Mouse (Mus musculus) hindbrain, embryonic 16.5 days (tissue): ENCODE measurements around the gene Rrad. TPM values are rescaled to one million over a fixed set of nuclear protein-coding genes. Genes with fewer than 3 reads are reported as not detected.
A peak's percentile ranks its signal among the peaks of the same experiment; 100 is the strongest.

Source experiments
- ATAC-seq: fragments of 200-750 bp; cut with Nextera tagmentation; 2 replicates; pipeline ENCODE4 v1.8.0; 2017; ENCODE audit warnings: moderate TSS enrichment, moderate library complexity
- H3K27ac ChIP-seq: fragments of 300-500 bp; sonication (generic); 2 replicates; pipeline ENCODE4 v1.5.1; 2014; ENCODE audit warnings: low read depth, mild to moderate bottlenecking, control low read depth, low read length, moderate library complexity
- H3K27me3 ChIP-seq: fragments of 300-500 bp; sonication (generic); replicated peaks from 2 replicates; pipeline ENCODE4 v1.6.1; 2014; ENCODE audit warnings: low read length; ENCODE audit not compliant: control insufficient read depth, insufficient read depth
- H3K36me3 ChIP-seq: fragments of 300-500 bp; sonication (generic); 2 replicates; pipeline ENCODE4 v1.6.1; 2014; ENCODE audit warnings: mild to moderate bottlenecking, low read length, moderate library complexity, mixed read lengths; ENCODE audit not compliant: control insufficient read depth, insufficient read depth
- H3K4me1 ChIP-seq: fragments of 300-500 bp; sonication (generic); 2 replicates; pipeline ENCODE4 v1.6.1; 2014; ENCODE audit warnings: low read depth, low read length; ENCODE audit not compliant: control insufficient read depth, insufficient read depth
- H3K4me2 ChIP-seq: fragments of 300-500 bp; sonication (generic); 2 replicates; pipeline ENCODE4 v1.6.1; 2014; ENCODE audit warnings: mild to moderate bottlenecking, low read length, control low read depth, moderate library complexity
- H3K4me3 ChIP-seq: fragments of 300-500 bp; sonication (generic); 2 replicates; pipeline ENCODE4 v1.5.1; 2014; ENCODE audit warnings: mild to moderate bottlenecking, low read length, control low read depth, moderate library complexity
- H3K9ac ChIP-seq: fragments of 300-500 bp; sonication (generic); 2 replicates; pipeline ENCODE4 v1.6.1; 2014; ENCODE audit warnings: low read depth, mild to moderate bottlenecking, control low read depth, low read length, moderate library complexity
- H3K9me3 ChIP-seq: fragments of 300-500 bp; sonication (generic); 2 replicates; pipeline ENCODE4 v1.6.1; 2014; ENCODE audit warnings: mild to moderate bottlenecking, low read length, moderate library complexity; ENCODE audit not compliant: control insufficient read depth
- WGBS: fragments of 180-500 bp; shearing (Covaris S2); extraction: QIAGEN DNeasy Blood & Tissue Kit; methylation state at CpG from one replicate; pipeline ENCODE4 v1.1.7; 2014; 5-methylcytosine and 5-hydroxymethylcytosine counted together
- polyA plus RNA-seq: library from polyadenylated mRNA; unstranded; fragments of >200 nt; fragmentation: Nextera tagmentation; extraction: Ambion mirVana; gene quantifications from 2 replicates; pipeline ENCODE4 v1.2.1, GENCODE M21; 2015

Rrad gene
- polyA plus RNA-seq, 1 experiment from 2014 or later, result 3.0 TPM

DNA sequence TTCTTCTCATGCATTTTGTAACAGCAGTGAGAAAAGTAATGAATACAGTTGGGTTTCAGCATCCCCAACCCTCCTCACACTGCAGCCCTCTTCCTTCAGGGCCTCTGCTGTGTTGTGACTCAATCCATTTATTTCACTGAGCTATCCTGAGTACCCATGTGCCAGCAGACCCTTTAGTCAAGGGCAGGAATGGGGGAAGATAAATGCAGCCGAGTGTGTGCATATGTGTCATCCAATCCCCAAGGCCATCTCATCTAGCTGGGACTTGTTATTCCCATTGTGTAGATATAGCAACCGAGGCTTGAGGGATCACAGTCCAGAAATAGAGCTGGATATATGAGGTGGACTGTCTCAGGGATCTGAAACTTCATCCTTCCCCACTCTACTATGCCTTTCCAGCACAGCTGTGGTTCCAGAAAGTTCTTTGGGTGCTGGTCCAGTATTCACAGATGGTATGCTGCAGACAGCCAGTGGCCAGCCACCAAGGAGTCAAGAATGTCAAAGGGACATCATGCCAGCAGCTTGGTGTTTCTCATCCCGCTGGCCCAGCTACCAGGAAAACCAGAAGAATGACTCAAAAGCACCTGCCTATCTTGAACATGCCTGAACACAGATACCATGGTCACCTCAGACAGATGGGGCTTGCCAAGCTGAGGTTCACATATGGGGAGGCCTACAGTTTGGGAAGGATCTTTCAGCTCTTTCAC lies 4.0 kb upstream of the Rrad start:
- no peak for ATAC-seq
- Histone ChIP-seq H3K27ac (no peak overlapping the region), H3K4me3 (no peak overlapping the region), H3K9ac (no peak overlapping the region), H3K4me1 (peaks cover 8% of the 10 kb centered on the region), H3K4me2 (no peak overlapping the region), H3K27me3 (peaks cover 3% of the 10 kb centered on the region), H3K36me3 (peaks cover 12% of the 10 kb centered on the region), H3K9me3 (no peaks in the 10 kb centered on the region)
- WGBS, result 98% methylated on average over 3 of the region's 3 CpGs

DNA sequence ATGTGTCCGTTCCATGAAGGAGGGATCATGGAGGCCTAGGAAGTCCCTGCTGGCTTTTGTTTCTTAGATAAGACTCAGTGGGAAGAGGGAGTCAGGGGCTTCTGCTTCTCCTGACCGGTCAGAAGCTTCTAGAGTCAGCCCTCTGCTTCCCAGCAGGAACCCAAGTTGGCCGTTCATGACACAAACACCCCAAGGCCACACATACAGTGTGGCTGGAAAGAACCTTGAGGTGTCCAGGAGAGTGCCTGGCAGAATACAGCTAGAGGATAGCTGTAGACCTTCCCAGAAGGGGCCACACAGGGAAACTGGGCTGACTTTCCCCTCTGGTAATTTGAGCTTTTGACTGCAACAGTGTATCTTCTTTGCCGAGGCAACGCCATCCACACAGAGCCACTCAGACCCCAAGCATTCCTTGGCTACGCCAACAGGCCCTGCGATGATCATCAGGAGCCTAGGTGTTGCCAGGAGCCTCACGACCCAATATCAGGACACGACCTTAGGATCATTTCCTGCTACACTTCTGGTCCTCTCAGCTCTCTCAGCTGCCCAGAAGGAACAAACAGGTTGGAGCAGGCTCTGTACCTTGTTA lies 2.1 kb upstream of the Rrad start:
- no peaks in the 10 kb centered on the region for H3K9me3 ChIP-seq

DNA sequence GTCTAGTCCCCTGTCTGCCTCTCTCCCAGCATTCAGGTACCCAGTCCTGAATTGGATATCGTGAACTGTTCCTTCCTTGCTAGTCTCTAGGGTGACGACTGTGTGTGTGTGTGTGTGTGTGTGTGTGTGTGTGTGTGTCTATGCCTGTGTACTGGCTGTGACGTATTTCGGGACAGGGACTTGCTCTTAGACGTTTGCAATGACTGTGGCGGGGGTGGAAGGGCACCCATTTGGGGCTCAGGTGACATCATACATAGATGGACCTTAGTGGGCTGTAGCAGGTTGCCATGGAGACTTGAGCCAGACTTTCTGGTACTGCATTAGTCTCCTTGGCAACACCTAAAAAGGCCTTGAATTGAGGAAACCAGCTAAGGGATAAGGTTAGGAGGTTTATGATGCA lies 1.4 kb upstream of the Rrad start:
- H3K4me3 ChIP-seq, result no peak overlapping the region
- no peak overlapping the region for H3K4me2 ChIP-seq
- H3K27me3 ChIP-seq, result peaks cover 13% of the 10 kb centered on the region
- H3K36me3 ChIP-seq, result peaks cover 9% of the 10 kb centered on the region; the same call in 1 of the 2 replicates
- ATAC-seq, result peak; percentile 75
- H3K27ac ChIP-seq, result no peak overlapping the region
- no peak overlapping the region for H3K9ac ChIP-seq
- H3K9me3 ChIP-seq, result no peaks in the 10 kb centered on the region
- H3K4me1 ChIP-seq, result peaks cover 7% of the 10 kb centered on the region
- WGBS, result 56% methylated on average over 6 of the region's 6 CpGs

More for the DNA sequence above, 2.1 kb upstream of the Rrad start:
- peaks cover 9% of the 10 kb centered on the region; the same call in 1 of the 2 replicates for H3K36me3 ChIP-seq
- H3K4me1 ChIP-seq, result peaks cover 7% of the 10 kb centered on the region
- no peak overlapping the region for H3K27ac ChIP-seq
- no peak overlapping the region for H3K4me2 ChIP-seq
- ATAC-seq, result no peak
- H3K27me3 ChIP-seq, result peaks cover 13% of the 10 kb centered on the region
- 69% methylated on average over 9 of the region's 9 CpGs for WGBS
- H3K4me3 ChIP-seq, result no peak overlapping the region
- no peak overlapping the region for H3K9ac ChIP-seq

DNA sequence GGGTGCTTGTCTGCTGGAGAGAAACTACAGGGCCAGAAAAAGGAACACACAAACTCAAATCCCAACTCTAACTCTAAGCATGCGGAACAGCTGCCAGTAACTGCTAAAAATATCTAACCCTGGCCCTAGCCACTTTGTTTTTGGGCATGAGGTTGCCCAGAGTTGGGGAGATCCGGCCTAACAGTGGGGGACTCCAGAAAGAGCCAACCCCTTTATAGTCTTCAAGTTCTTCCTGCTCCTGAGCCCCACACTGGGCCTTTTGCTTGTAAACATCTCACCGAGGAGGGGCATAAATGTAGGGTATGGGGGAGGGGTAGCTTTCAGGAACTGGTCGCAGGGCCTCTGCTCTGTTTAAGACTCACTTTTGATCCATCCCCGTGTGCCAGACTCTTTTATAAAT lies 848 bp upstream of the Rrad start:
- no peak for ATAC-seq
- no peak overlapping the region for H3K4me2 ChIP-seq
- peaks cover 7% of the 10 kb centered on the region for H3K4me1 ChIP-seq
- no peak overlapping the region for H3K9ac ChIP-seq
- peaks cover 13% of the 10 kb centered on the region for H3K27me3 ChIP-seq
- no peak overlapping the region for H3K4me3 ChIP-seq
- H3K36me3 ChIP-seq, result peaks cover 9% of the 10 kb centered on the region; the same call in 1 of the 2 replicates
- WGBS, result 26% methylated on average over 5 of the region's 5 CpGs
- H3K9me3 ChIP-seq, result no peaks in the 10 kb centered on the region
- no peak overlapping the region for H3K27ac ChIP-seq

DNA sequence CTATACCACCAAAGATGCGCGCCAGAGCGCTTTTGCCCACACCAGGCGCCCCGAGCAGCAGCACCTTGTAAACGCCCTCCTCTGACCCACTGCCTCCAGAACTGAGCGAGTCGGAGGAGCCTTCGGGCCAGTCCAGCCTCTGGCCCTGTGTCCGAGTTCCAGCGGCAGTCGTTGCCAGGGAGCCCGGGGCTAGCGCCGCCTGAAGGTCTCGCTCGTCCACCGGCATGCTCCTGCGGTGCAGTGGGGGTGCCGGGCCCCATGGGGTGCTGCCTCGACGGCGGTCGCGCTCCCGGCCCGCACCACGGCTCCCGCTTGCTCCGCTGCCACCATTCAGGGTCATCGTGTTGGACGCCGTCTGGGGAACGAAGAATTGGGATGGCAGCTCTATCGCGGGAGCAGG lies 553 bp downstream of the Rrad start:
- WGBS, result under 1% methylated on average over 29 of the region's 36 CpGs
- peaks cover 7% of the 10 kb centered on the region for H3K4me1 ChIP-seq
- H3K4me2 ChIP-seq, result peak overlapping the region; percentile 64
- H3K27me3 ChIP-seq, result peaks cover 13% of the 10 kb centered on the region
- H3K36me3 ChIP-seq, result peaks cover 5% of the 10 kb centered on the region; the same call in 1 of the 2 replicates
- ATAC-seq, result no peak
- H3K9me3 ChIP-seq, result no peaks in the 10 kb centered on the region
- H3K9ac ChIP-seq, result peak overlapping the region; percentile 56
- no peak overlapping the region for H3K27ac ChIP-seq
- peak overlapping the region; percentile 39 for H3K4me3 ChIP-seq

DNA sequence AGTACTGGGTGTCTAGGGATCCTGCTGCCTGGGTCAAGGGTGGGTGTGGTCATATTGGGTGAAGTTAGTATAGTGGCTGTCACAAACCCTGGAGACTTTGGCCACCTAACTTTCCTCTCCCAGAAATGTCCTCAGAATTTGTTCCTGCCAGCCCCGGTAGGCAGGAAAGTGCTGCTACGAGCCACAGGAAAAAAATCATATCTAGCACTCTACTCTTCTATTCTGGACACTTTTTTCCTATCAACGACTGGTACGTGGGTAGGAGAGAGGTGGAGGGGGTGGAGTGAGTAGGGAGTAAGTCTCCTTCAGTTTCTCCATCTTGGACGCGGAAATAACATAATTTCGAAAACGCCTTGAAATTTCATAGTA lies 1.0 kb downstream of the Rrad start:
- Histone ChIP-seq H3K9me3 (no peaks in the 10 kb centered on the region), H3K9ac (no peak overlapping the region), H3K36me3 (peaks cover 2% of the 10 kb centered on the region; the same call in 1 of the 2 replicates), H3K4me1 (peaks cover 7% of the 10 kb centered on the region), H3K27me3 (peaks cover 13% of the 10 kb centered on the region), H3K4me2 (peak overlapping the region; percentile 64), H3K27ac (no peak overlapping the region), H3K4me3 (peak overlapping the region; percentile 39)
- WGBS, result 43% methylated on average over 8 of the region's 8 CpGs
- ATAC-seq, result no peak

DNA sequence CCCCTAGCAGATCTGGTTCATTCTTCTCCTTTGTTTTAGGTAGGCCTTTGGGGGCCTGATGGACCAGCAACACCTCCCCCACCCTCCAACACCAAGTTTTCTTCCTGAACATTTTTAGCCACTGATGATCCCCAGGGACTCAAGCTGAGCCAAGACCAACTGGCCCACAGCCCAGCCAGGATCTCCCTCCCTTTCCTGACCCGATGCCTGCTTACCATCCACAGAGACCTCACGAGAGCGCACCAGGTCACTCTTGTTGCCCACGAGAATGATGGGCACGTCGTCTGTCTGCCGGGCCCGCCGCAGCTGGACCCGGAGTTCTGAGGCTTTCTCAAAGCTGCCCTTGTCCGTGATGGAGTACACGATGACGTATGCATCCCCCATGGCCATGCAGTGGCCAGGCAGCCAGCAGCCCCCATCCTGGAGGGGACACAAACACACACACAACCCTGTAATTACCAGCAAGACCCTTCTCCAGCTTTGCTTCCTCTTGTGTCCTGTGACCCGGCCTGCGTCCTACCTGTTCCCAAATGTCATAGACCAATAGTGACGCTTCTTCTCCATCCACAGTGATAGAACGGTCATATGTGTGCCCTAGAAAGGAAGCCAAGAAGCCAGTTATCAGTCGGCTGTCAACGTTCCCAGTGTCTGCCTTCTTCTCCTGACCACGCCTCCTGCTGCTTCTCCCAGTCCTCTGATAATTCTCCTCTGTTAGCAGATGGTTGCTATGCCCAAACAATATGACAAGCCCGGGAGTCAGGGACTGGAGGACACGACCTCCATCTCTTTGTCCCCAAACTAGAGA lies 1.6 kb downstream of the Rrad start:
- no peaks in the 10 kb centered on the region for H3K36me3 ChIP-seq
- H3K27me3 ChIP-seq, result peaks cover 13% of the 10 kb centered on the region
- no peak overlapping the region for H3K9ac ChIP-seq
- no peak overlapping the region for H3K27ac ChIP-seq
- no peaks in the 10 kb centered on the region for H3K9me3 ChIP-seq
- H3K4me2 ChIP-seq, result no peak overlapping the region
- peaks cover 7% of the 10 kb centered on the region for H3K4me1 ChIP-seq
- no peak for ATAC-seq
- H3K4me3 ChIP-seq, result no peak overlapping the region; the same call in 1 of the 2 replicates
- WGBS, result 78% methylated on average over 22 of the region's 22 CpGs

DNA sequence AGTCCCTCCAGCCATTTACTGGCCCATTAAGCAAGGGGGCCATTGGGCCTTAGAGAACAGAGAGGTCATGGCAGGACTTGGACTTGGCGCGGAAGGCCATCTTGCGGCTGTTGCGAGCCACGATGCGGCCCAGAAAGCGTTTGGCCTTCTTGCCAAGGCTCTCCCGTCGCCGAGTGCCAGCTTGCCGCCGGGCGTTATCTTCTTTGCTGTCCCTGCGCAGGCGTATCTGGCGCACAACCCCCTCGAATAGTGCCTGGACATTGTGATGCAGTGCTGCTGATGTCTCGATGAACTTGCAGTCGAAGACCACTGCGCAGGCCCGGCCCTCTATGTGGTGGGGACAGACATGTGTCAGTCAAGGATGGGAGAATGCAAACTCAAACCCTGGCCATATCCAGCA lies 2.7 kb downstream of the Rrad start:
- peaks cover 13% of the 10 kb centered on the region for H3K27me3 ChIP-seq
- H3K4me2 ChIP-seq, result no peak overlapping the region
- H3K36me3 ChIP-seq, result no peaks in the 10 kb centered on the region
- no peaks in the 10 kb centered on the region for H3K9me3 ChIP-seq
- ATAC-seq, result no peak
- WGBS, result 95% methylated on average over 21 of the region's 21 CpGs
- H3K4me1 ChIP-seq, result peaks cover 7% of the 10 kb centered on the region
- no peak overlapping the region for H3K4me3 ChIP-seq
- no peak overlapping the region for H3K27ac ChIP-seq
- no peak overlapping the region for H3K9ac ChIP-seq
